Mouse (Mus musculus) layer of hippocampus, postnatal 14 days (tissue): ENCODE measurements at regions not wholly inside any gene's neighbourhood (a gene's known extent, or its start where the extent isn't known, plus 50 kb on each side); places are given as distances from the start of the nearest gene placed in this dataset.
A peak's percentile ranks its signal among the peaks of the same experiment; 100 is the strongest.

Source experiments
- DNase-seq, 2 experiments: peaks; one replicate each; pipeline ENCODE4 v3.0.0; 2021 to 2022; ENCODE audit warnings: low spot score in 2 of 2, mixed read lengths in 1 of 2

DNA sequence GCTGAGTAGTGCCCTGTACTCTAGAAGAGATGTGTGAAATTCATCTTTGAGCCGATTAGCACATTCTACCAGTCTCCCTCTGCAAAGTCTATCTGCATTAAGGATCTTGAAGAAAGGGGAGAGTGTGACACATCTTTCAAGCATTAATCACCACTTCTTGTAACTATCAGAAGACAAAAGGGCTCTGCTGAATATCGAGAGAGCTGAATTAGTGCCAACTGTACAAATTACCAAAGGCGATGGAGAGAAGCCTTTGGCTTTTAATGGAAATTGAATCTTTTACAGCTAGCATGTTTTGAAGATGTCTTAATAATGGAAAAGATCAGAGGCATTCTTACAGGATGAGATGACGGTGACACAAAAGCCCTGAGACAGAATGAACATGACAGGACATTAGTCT lies 97.2 kb upstream of the Pam start:
- DNase-seq, result no peak

DNA sequence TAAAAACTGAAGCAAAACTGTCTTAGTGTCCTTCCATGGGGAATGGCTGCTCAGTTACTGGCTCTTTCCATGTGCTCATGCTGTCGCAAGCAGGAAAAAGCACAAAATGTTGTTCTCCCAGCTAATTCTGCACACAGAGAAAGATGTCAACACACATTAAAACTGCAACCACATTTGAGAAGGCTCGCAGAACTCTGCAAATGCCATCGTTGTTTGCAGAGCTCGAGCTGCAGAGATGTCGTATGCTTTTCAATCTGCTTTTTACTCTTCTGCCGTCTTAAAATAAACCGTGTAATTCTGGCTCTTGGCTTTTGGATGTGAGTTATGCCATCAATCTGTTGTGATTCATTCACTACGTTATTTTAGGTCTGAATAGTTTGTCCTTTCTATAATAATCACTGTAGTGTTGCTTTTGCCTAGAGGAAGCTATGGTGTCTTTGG lies 96.6 kb upstream of the Pam start:
- peak; percentile 41 to 83 for DNase-seq

DNA sequence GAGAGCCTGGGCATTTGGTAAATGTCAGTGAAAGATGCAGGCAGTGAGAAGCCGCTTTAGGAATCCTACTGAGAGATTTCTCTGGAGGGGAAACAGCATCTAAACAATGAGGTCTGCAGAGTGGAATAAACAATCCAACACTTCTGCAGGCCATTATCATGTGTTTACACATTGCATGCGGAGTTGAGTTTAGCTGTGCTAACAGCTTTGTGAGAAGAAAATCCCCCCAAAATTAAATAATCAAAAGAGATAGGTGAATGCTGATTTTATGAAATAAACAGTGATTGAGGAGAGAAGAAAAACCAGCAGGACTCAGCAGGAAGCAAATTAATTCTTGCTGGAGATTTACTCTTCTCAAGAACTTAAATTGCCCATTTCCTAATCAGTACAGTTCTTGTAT lies 95.9 kb upstream of the Pam start:
- no peak for DNase-seq

DNA sequence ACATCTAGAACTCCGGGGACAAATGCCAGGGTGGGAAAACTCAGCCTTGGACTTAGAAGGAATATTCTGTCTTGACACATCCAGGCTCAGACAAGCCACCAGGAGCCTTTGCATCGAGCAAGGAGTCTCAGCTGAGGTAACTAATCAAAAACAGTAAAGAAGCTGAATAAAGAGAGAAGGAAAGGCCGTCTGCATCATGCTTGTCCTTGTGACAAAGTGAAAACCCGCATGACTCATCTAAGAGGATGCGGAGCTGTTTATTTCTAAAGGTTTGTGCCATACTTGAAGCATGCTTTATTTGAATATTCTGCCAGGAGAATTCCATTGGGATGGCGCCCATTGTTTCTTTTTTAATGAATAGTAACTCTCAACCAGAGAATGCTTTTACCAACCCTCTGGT lies 95.3 kb upstream of the Pam start:
- peak in 1 of 2 experiments; percentile 20 for DNase-seq

DNA sequence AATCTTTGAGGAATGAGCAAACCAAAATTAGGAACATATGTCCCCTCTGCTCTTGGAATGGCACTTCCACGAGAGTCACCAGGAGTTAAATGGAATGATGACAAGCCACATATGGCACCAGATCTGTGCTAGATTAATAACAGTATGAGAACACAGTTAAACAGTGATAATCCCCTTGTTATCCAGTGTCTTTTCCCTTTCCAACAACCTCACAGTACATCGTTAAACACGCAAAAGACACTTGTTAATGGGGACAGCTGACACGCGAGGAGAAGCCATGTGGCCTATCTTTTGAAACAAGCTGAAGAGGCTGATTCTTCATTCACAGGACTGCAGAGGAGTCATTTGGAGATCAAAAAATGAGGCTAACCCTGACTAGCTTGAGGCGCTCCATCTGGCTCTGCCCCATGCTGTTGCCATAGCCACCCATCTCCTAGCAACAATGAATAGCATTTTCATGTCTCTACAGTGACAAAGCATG lies 94.6 kb upstream of the Pam start:
- peak; percentile 58 to 91 for DNase-seq

DNA sequence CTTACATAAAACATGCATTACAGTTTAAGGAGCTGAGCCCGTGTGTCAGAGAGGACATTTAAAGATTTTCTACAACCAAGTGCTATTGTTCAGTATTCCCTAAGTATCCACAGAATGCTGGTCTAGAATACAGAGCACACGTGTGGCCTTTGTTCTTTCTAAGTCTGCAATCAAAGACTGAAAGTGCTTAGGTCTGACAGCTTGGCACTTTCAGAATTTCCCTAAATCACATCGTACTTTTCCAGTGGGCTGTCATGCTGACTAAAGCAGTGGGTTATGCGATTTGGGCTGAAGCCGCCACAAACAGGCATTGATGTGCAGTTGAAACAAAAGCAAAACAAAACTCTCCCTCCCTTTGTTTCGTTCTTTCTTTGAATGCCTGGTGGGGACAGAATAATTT lies 84.9 kb upstream of the Pam start:
- no peak for DNase-seq

DNA sequence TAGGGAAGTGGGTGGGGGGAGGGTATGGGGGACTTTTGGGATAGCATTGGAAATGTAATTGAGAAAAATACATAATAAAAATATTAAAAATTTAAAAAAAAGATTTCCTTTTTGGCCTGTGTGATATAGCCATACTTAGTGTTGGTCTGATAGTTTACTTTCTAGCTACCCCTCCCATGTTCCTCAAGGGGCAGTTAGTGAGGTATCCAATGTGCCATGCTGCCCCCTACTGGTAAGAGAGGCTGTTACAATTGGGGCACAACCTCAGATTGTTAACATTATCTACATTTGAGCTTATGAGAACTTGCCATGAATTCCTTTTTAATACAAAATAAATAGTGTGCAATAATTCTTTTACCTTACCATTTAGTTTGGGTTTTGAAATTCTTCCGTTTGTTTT lies 83.6 kb upstream of the Pam start:
- DNase-seq, result peak in 1 of 2 experiments; percentile 53

DNA sequence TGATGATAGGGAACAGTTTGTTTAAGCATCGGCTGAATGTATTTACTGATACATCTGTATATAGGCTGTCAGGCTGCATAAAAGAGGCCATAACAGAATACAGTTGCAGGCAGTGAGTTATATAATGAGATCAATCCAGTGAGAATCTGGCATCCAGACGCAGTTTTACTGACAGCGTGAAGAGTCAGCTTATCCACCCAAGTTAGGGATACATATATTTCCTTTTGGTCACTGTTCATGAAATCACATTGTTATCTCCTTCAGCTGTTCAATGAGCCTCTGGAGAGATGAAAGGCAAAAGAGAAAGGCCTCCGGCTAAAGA lies 79.3 kb upstream of the Pam start:
- no peak for DNase-seq

DNA sequence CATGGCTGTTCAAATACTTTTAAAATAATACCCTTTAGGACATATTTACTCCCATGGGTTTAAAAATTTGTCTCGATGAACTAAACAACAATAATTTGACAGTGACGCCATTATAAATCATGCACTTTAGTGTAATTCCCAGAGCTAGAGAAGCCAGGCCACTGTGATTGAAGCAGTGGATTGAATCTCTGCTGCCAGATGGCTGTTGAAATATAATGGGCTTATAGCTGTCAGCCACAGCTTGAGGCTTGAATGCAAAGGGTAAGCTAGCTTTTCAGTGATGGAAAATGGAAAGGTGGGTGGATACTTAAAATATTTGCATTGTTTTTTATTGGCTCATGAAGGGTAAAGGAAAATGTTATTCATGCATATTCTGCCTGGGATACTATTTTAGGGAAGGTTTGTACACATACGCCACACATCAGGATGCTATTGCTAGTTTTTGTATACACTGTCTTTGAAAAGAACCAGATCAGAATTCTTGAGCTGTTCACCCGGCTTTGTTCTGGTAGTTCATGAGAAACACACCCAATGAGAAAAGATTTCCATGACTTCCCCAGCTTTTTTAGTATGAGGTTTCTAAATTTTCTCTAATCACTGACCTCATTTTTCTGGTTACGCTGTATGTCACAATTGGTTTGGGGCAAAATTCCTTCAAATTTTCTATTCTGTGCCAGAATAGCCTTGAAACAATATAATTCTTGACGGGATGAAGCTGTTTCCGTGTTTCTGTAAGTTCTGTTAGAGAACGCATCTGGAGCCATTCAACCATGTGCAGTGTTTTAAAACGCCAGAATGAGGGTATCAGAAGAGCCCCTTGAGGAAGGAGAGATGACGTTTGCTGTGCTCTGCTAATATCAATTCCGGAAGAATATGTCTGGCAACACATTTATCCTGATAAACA lies 78.7 kb upstream of the Pam start:
- DNase-seq, result no peak

DNA sequence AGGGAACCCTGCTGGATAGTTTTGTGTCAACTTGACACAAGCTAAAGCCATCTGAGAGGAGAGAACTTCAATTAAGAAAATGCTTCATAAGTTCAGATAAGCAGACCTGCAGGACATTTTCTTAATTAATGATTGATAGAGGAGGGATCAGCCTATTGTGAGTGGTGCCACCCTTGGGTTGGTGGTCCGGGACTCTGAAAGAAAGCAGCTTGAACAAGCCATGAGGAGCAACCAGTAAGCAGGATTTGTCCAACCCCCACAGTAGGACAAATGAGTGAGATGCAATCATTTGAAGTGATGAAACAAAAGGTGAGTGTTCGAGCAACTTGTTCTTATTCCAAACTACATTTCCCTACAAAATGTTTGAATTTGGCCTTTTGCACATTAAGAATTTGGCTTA lies 78.0 kb upstream of the Pam start:
- no peak for DNase-seq

DNA sequence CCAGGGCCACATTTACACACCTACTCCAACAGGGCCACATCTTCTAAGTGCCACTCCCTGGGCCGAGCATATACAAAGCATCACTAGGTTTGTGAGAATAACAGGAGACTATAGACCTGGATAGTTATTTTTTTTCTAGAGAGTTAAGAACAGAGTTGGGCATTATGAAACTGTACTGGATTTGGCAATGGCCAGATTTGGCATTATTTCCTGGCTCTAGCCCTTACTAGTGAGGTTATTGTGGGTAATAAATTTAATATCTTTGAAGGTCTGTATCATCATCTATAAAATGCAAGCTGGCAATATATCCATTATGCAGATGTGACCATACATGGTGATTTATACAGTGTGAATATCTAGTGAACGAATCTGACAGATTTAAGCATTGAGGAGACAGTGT lies 75.8 kb upstream of the Pam start:
- no peak for DNase-seq

DNA sequence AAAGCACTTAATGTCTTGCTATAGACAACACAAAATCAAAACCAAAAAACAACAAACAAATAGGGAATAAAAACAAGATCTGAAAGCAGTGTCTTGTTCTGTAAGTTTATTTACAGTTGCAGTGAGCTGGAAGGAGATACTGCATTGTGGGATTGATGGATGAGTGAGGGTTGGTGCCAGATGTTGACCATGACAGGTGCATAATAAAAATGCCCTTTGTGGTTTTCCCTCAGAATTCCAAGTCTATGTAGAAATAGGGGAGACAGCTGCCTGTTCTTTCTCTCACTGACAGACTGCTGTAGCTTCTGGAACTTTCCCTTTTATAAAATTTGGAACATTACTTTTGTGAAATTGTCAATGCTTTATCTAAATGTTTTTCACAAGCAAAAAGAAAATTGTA lies 73.9 kb upstream of the Pam start:
- no peak for DNase-seq

DNA sequence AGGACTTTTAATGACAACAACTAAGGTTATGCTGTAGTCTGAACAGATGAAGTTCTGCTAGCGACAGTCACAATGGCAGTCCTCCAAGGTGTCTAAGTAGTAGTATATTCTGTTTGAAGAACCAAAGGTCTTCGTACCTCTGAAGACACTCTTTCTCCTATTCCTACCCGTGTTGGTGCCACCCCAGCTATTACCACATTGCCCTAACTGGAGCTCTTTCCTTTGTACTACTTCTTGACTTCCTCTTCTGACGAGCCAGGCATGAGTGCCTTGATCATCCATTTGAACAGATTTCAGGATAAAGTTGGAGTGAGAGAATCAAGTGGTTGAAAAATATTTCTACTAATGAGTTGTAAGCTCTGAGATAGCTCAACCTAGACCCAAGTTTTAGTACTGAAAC lies 72.4 kb upstream of the Pam start:
- no peak for DNase-seq

DNA sequence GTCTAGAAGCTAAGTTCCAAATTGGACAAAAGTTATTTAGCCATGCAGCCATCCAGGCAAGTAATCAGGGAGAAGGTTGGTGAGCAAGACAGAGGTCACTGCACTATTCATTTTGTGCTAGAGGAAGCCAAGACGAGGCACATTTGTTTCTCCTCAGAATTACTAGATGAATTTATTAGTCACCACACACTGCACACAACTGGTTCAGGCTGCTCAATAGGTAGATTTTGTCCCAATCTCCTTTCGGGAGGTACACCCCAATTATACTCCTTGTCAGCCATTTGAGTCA lies 67.1 kb upstream of the Pam start:
- DNase-seq, result no peak

DNA sequence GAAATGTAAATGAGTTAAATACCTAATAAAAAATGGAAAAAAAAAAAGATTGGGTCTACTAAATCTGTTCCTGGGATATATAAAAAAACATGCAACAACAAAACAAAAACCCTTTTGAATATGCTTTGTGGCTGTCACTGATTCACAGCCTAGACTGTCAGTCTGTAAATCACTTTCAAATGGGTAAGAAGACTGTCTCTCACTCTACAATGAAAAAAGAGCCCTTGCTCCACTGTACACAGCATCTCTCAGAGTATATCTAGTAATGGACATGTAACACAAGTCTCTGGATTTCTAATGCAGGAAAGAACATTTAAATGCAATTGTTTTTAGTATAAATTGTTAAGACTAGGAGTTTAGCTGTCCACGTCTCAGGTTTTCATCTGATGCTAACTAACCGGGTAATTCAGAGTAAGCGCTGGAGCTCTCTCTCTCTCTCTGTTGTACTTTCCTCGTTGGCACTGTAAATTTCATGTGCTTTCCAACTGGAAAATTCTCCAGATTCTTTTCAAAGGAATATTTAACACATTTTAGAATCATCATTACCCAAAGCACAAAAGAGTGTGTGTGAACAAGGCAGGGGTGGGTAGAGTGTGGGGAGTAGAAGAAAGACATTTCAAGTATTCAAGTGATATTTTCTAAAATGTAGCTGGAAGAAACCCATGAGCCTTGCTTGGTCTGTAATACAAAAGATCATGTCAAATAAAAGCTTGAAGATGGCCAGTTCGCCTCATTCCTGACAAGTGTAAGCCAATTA lies 66.6 kb upstream of the Pam start:
- DNase-seq, result peak in 1 of 2 experiments; percentile 24

DNA sequence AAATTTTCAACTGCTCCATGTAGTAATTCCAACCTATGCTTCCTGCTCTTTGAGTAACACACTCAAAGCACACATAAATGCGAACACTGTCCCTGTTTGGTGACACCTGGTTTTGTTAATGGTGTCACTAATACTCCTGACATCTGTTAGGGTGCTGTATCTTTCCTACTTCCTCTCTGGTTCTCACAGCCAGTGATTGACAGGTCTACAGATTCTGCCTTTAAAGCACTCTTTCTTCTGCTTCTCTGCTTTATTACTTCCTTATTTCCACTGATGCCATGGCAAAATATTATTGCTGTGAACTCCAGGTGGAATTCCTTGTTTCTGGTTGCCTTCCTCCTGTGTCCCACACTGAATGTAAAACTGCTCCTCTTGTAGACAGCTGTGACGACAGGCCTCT lies 63.5 kb upstream of the Pam start:
- DNase-seq, result no peak

DNA sequence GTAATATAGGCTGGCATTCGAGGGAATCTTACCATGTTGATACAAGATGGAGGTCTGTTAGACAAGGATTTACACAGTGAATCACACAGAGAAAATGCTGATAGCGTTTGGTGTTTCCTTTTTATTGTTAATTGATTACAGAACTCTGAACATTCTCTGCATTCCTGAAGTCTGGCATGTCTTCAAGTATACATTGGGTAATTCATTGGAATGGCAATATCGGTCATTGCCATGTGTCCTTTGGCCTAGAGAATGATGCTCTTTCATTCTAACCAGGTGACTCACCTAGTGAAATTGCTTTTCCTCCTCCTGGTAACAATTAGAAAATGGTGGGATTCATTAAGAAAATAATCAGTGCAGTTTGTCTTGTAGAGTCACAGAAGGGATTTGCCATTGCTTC lies 51.9 kb upstream of the Pam start:
- DNase-seq, result no peak
